Mouse (Mus musculus) spleen, postnatal 14 days (tissue): ENCODE measurements around the gene Pgrmc1.

Source experiments
- DNase-seq, 2 experiments: peaks; one replicate each; pipeline ENCODE4 v3.0.0; 2021 to 2022; ENCODE audit warnings: low spot score in 2 of 2

Gene Pgrmc1

GRCm38 (mm10) chrX:36604040-36604439 lies 6.0 kb downstream of the Pgrmc1 start:
- DNase-seq = no peak

- DNase-seq = no peak
These were observed 11.1 kb downstream of the Pgrmc1 start for GRCm38 (mm10) chrX:36609117-36609516.

- no peak for DNase-seq
These were observed 30.1 kb downstream of the Pgrmc1 start for GRCm38 (mm10) chrX:36628102-36628501.

GRCm38 (mm10) chrX:36630771-36631170 lies 32.8 kb downstream of the Pgrmc1 start:
- DNase-seq = no peak

- no peak for DNase-seq
These were observed 42.0 kb downstream of the Pgrmc1 start for GRCm38 (mm10) chrX:36640046-36640445.

GRCm38 (mm10) chrX:36644657-36645551 lies 46.9 kb downstream of the Pgrmc1 start, which contains the start of gene Akap17b:
Gene Akap17b, minus strand, starts transcription at chrX:36645395.
- peak; percentile 56 to 66 for DNase-seq
